In the genomic region with DNA sequence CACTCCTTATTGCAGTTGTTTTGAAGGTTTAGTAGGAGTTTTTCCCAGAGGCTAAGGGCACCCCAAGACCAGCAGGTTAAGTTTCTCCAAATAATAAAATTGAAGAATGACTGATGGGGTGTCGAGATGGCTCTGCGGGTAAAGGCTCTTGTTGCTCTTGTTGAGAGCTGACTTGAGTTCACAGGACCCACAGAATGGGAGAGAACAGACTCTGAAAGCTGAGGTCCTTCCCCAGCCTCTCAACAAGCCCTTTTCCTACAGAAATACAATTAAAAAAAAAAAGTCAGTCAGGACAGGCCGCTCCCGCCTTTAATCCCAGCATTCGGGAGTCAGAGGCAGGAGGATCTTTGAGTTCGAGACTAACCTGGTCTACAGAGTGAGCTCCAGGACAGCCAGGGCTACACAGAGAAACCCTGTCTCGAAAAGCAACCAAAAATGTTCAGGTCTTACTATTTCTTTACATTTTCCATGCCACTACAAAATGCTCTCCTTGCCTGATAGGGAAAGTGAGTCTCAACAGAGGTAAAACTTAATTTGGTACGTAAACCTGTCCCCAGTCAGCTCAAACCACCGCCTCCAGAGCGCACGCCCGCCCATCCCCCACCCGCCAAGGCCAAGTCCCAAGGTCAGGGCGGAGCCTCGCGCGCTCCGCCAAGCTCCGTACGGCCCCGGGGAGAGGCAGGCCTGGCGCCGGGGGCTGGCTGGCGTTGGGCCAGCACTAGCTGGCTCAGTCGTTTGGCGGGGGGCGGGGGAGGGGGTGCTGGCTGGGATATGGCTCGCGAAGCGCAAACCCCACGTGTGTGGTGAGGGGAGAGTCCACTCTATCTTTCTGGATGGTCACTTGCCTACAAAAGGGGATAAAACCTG, we compare ENCODE assay signal across 9 mouse cellular contexts. TPM values are rescaled to one million over a fixed set of nuclear protein-coding genes. Genes with fewer than 3 reads are reported as not detected.
DNase-seq lines count a peak whose midpoint lies in the region; ATAC-seq and TF ChIP-seq lines count a peak whose summit lies in the region.
"Had no signal": no experiment of that assay in that cellular context is flagged by ENCODE, and none has a peak within 500 bp of the region (broad histone marks: within the 10 kb centered on the region; RNA-seq: fewer than 3 reads in every experiment).

No protein-coding gene starts in this region.

- no peak overlapping the region for H3ac ChIP-seq in myocyte (ENCODE audit: control insufficient read depth, insufficient read length)

- peaks cover 7 to 30% of the 10 kb centered on the region in 2 experiments; a peak in 3 of 4 replicates for H3K4me1 ChIP-seq in ES-E14 (ENCODE audit: control insufficient read depth in 2 of 2, insufficient read depth in 2 of 2, low read length in 2 of 2, poor library complexity in 1 of 2)
- peaks cover 40% of the 10 kb centered on the region for H3K4me1 ChIP-seq in bone marrow macrophage, adult 2 months (ENCODE audit: control insufficient read depth, insufficient read depth, low read length)
- H3K4me1 ChIP-seq in forebrain, embryonic 11.5 days (replicated peaks; ENCODE audit: control insufficient read depth, insufficient read depth, low read length): peaks cover 40% of the 10 kb centered on the region
- peaks cover 26% of the 10 kb centered on the region for H3K4me1 ChIP-seq in hindbrain, embryonic 11.5 days (replicated peaks; ENCODE audit: control insufficient read depth, insufficient read depth, low read length)
- peaks cover 58% of the 10 kb centered on the region for H3K4me1 ChIP-seq in limb, embryonic 15.5 days

- no peaks in the 10 kb centered on the region for H3K9me3 ChIP-seq in ES-E14 (ENCODE audit: control insufficient read depth, insufficient read depth, low read depth, low read length)
- H3K9me3 ChIP-seq in forebrain, embryonic 11.5 days (ENCODE audit: control insufficient read depth, low read length): no peaks in the 10 kb centered on the region
- no peaks in the 10 kb centered on the region for H3K9me3 ChIP-seq in hindbrain, embryonic 11.5 days (ENCODE audit: control insufficient read depth, low read length)
- H3K9me3 ChIP-seq in limb, embryonic 15.5 days: no peaks in the 10 kb centered on the region

- H3K36me3 ChIP-seq in ES-E14 (ENCODE audit: control insufficient read depth, insufficient read depth, low read length, poor library complexity, severe bottlenecking) (no peaks in the 10 kb centered on the region), myocyte (ENCODE audit: control insufficient read depth, insufficient read depth) (no peaks in the 10 kb centered on the region)
- H3K36me3 ChIP-seq in forebrain, embryonic 11.5 days (ENCODE audit: control insufficient read depth, insufficient read depth, low read length): no peaks in the 10 kb centered on the region
- H3K36me3 ChIP-seq in hindbrain, embryonic 11.5 days (ENCODE audit: control insufficient read depth, insufficient read depth, low read length): no peaks in the 10 kb centered on the region
- H3K36me3 ChIP-seq in limb, embryonic 15.5 days: no peaks in the 10 kb centered on the region

- 0 out of 2 replicates have a peak, but pooled peaks have one; percentile 5 for ATAC-seq in forebrain, embryonic 11.5 days (replicated peaks; ENCODE audit: low FRiP score)
- ATAC-seq in hindbrain, embryonic 11.5 days (ENCODE audit: low FRiP score): no peak
- ATAC-seq in limb, embryonic 15.5 days (ENCODE audit: insufficient number of reproducible peaks, low FRiP score, low TSS enrichment, low read depth): no peak

- in situ Hi-C loops in ES-E14 (cut with MboI; ENCODE audit: low sequenced_read_pairs in 2 of 2, unreplicated experiment in 2 of 2): no loop called here

- intact Hi-C loops in left cerebral cortex, postnatal 25 days (cut with DNase I): no loop called here

- peak overlapping the region; percentile 62; the same call in 1 of the 2 replicates for H3K9ac ChIP-seq in ES-E14 (ENCODE audit: insufficient read depth, low read depth, low read length, poor library complexity, severe bottlenecking)
- H3K9ac ChIP-seq in forebrain, embryonic 11.5 days (ENCODE audit: low read length): peak overlapping the region; percentile 56
- H3K9ac ChIP-seq in hindbrain, embryonic 11.5 days (ENCODE audit: low read depth, low read length): peak overlapping the region; percentile 40; the same call in 1 of the 2 replicates
- H3K9ac ChIP-seq in limb, embryonic 15.5 days: 0 out of 2 replicates have a peak overlapping the region, but pooled peaks have one; percentile 17

- TF ChIP-seq CTCF in bone marrow macrophage, adult 2 months (IDR thresholded peaks at IDR 0.05; ENCODE audit: low read depth, low read length): no peak

- peak overlapping the region; percentile 74 for H3K27ac ChIP-seq in ES-E14 (ENCODE audit: insufficient read depth, low read depth, low read length, poor library complexity, severe bottlenecking)
- peak overlapping the region; percentile 32; the same call in 1 of the 2 replicates for H3K27ac ChIP-seq in bone marrow macrophage, adult 2 months (ENCODE audit: insufficient read depth, low read depth, low read length)
- peak overlapping the region; percentile 44 for H3K27ac ChIP-seq in forebrain, embryonic 11.5 days (ENCODE audit: low read depth, low read length)
- peak overlapping the region; percentile 68 for H3K27ac ChIP-seq in hindbrain, embryonic 11.5 days (ENCODE audit: low read depth, low read length)
- peak overlapping the region; percentile 98 for H3K27ac ChIP-seq in limb, embryonic 15.5 days

- no peaks in the 10 kb centered on the region for H3K27me3 ChIP-seq in forebrain, embryonic 11.5 days (ENCODE audit: control insufficient read depth, insufficient read depth, low read length)
- H3K27me3 ChIP-seq in hindbrain, embryonic 11.5 days (ENCODE audit: control insufficient read depth, insufficient read depth, low read length): no peaks in the 10 kb centered on the region
- no peaks in the 10 kb centered on the region for H3K27me3 ChIP-seq in limb, embryonic 15.5 days
- no peaks in the 10 kb centered on the region for H3K27me3 ChIP-seq in myocyte (ENCODE audit: control insufficient read depth, insufficient read depth, insufficient read length)

- WGBS in forebrain, embryonic 11.5 days: 7% methylated on average over 31 of the region's 31 CpGs
- 5% methylated on average over 31 of the region's 31 CpGs for WGBS in hindbrain, embryonic 11.5 days
- WGBS in limb, embryonic 15.5 days: 5% methylated on average over 31 of the region's 31 CpGs

- DNase-seq in ES-E14 (ENCODE audit: low read depth, low spot score): peak; percentile 71
- DNase-seq in forebrain, embryonic 11.5 days (ENCODE audit: low spot score): peak; percentile 89
- peak; percentile 84 for DNase-seq in hindbrain, embryonic 11.5 days (ENCODE audit: low spot score)
- DNase-seq in testis, postnatal 10 days (ENCODE audit: low spot score): peak; percentile 92
- no peak for DNase-seq in left cerebral cortex, postnatal 25 days (ENCODE audit: low spot score in 2 of 2)

- no peak for TF ChIP-seq POLR2A in bone marrow macrophage, adult 2 months (IDR thresholded peaks at IDR 0.05; ENCODE audit: borderline replicate concordance, low read depth, low read length)
- no peak for TF ChIP-seq POLR2A in myocyte (IDR thresholded peaks at IDR 0.05; ENCODE audit: insufficient read length, low read depth)

- H3K4me2 ChIP-seq in forebrain, embryonic 11.5 days (ENCODE audit: low read depth, low read length, severe bottlenecking): peak overlapping the region; percentile 48
- peak overlapping the region; percentile 50 for H3K4me2 ChIP-seq in hindbrain, embryonic 11.5 days (replicated peaks; ENCODE audit: low read depth, low read length)
- H3K4me2 ChIP-seq in limb, embryonic 15.5 days: peak overlapping the region; percentile 54
- peak overlapping the region; percentile 14 for H3K4me2 ChIP-seq in myocyte (ENCODE audit: low read depth)

- H3K4me3 ChIP-seq in ES-E14 (ENCODE audit: insufficient read depth in 1 of 2, low read depth in 1 of 2, low read length in 2 of 2, poor library complexity in 1 of 2, severe bottlenecking in 1 of 2) (peak overlapping the region; percentile 17 to 31; a peak in 2 of 4 replicates), myocyte (no peak overlapping the region)
- H3K4me3 ChIP-seq in bone marrow macrophage, adult 2 months (ENCODE audit: insufficient read depth, low read length): no peak overlapping the region
- peak overlapping the region; percentile 11; the same call in 1 of the 2 replicates for H3K4me3 ChIP-seq in forebrain, embryonic 11.5 days (ENCODE audit: low read depth, low read length)
- no peak overlapping the region; the same call in 1 of the 2 replicates for H3K4me3 ChIP-seq in hindbrain, embryonic 11.5 days (ENCODE audit: low read depth, low read length)
- H3K4me3 ChIP-seq in limb, embryonic 15.5 days: peak overlapping the region; percentile 23

- peaks cover 16% of the 10 kb centered on the region for H3K79me2 ChIP-seq in myocyte (ENCODE audit: control insufficient read depth, insufficient read depth)

RNA-seq across cellular contexts. Expression of gene Jund, which starts 2.5 kb away (rescaled TPM):
- 60.1 TPM in 2 replicates for total RNA-seq in ES-E14 (2012; rRNA removed)
- polyA plus RNA-seq in bone marrow macrophage, adult 2 months (2012; ENCODE audit: insufficient read depth, insufficient read length, missing spikeins): 102 and 111 TPM in 2 replicates
- 128 and 157 TPM in 2 replicates for polyA plus RNA-seq in forebrain, embryonic 11.5 days (2014; fragmentation: Nextera tagmentation; extraction: Ambion mirVana)
- polyA plus RNA-seq in hindbrain, embryonic 11.5 days (2014; fragmentation: Nextera tagmentation; extraction: Ambion mirVana): 126 and 137 TPM in 2 replicates
- polyA plus RNA-seq in limb, embryonic 15.5 days (2015; fragmentation: Nextera tagmentation; extraction: Ambion mirVana): 69.8 and 81.5 TPM in 2 replicates
- 246 TPM for polyA plus RNA-seq in myocyte (2012; fragmentation: generic; extraction: Trizol)
- total RNA-seq in left cerebral cortex, postnatal 25 days (2021): 100 to 1,000 TPM; 209 to 225 TPM

RNA-seq across cellular contexts. Expression of gene Iqcn, which starts 7.0 kb away (rescaled TPM):
- total RNA-seq in ES-E14 (2012; rRNA removed): 0.09 and 0.16 TPM in 2 replicates
- polyA plus RNA-seq in bone marrow macrophage, adult 2 months (2012; ENCODE audit: insufficient read depth, insufficient read length, missing spikeins): not detected in 2 replicates
- not detected in 2 replicates for polyA plus RNA-seq in forebrain, embryonic 11.5 days (2014; fragmentation: Nextera tagmentation; extraction: Ambion mirVana)
- polyA plus RNA-seq in hindbrain, embryonic 11.5 days (2014; fragmentation: Nextera tagmentation; extraction: Ambion mirVana): 0.03 and 0.14 TPM in 2 replicates
- 0.04 TPM in 2 replicates for polyA plus RNA-seq in limb, embryonic 15.5 days (2015; fragmentation: Nextera tagmentation; extraction: Ambion mirVana)
- 0.02 TPM for polyA plus RNA-seq in myocyte (2012; fragmentation: generic; extraction: Trizol)
- under 1 TPM; 0.18 to 0.30 TPM for total RNA-seq in left cerebral cortex, postnatal 25 days (2021)

RNA-seq across cellular contexts. Expression of gene Gm3336, which starts 22.1 kb away (rescaled TPM):
- 1.8 and 3.9 TPM in 2 replicates for total RNA-seq in ES-E14 (2012; rRNA removed)
- polyA plus RNA-seq in bone marrow macrophage, adult 2 months (2012; ENCODE audit: insufficient read depth, insufficient read length, missing spikeins): not detected in 2 replicates
- polyA plus RNA-seq in forebrain, embryonic 11.5 days (2014; fragmentation: Nextera tagmentation; extraction: Ambion mirVana): not detected in 2 replicates
- polyA plus RNA-seq in hindbrain, embryonic 11.5 days (2014; fragmentation: Nextera tagmentation; extraction: Ambion mirVana): not detected in 2 replicates
- not detected in 2 replicates for polyA plus RNA-seq in limb, embryonic 15.5 days (2015; fragmentation: Nextera tagmentation; extraction: Ambion mirVana)
- 0.23 TPM for polyA plus RNA-seq in myocyte (2012; fragmentation: generic; extraction: Trizol)
- total RNA-seq in left cerebral cortex, postnatal 25 days (2021): not detected
- total RNA-seq: gastrocnemius, postnatal 36 days had no signal

RNA-seq across cellular contexts. Expression of gene Lsm4, which starts 23.2 kb away (rescaled TPM):
- total RNA-seq in ES-E14 (2012; rRNA removed): 171 and 204 TPM in 2 replicates
- polyA plus RNA-seq in bone marrow macrophage, adult 2 months (2012; ENCODE audit: insufficient read depth, insufficient read length, missing spikeins): 62.3 and 65.9 TPM in 2 replicates
- 318 and 346 TPM in 2 replicates for polyA plus RNA-seq in forebrain, embryonic 11.5 days (2014; fragmentation: Nextera tagmentation; extraction: Ambion mirVana)
- 282 and 299 TPM in 2 replicates for polyA plus RNA-seq in hindbrain, embryonic 11.5 days (2014; fragmentation: Nextera tagmentation; extraction: Ambion mirVana)
- polyA plus RNA-seq in limb, embryonic 15.5 days (2015; fragmentation: Nextera tagmentation; extraction: Ambion mirVana): 199 and 201 TPM in 2 replicates
- 178 TPM for polyA plus RNA-seq in myocyte (2012; fragmentation: generic; extraction: Trizol)
- total RNA-seq in left cerebral cortex, postnatal 25 days (2021): 10 to 100 TPM; 62.9 to 63.5 TPM

RNA-seq across cellular contexts. Expression of gene Pde4c, which starts 27.3 kb away (rescaled TPM):
- 1.6 and 4.5 TPM in 2 replicates for total RNA-seq in ES-E14 (2012; rRNA removed)
- polyA plus RNA-seq in bone marrow macrophage, adult 2 months (2012; ENCODE audit: insufficient read depth, insufficient read length, missing spikeins): not detected in 2 replicates
- 0.13 and 0.37 TPM in 2 replicates for polyA plus RNA-seq in forebrain, embryonic 11.5 days (2014; fragmentation: Nextera tagmentation; extraction: Ambion mirVana)
- polyA plus RNA-seq in hindbrain, embryonic 11.5 days (2014; fragmentation: Nextera tagmentation; extraction: Ambion mirVana): 0.09 TPM in 1 of 2 replicates, not detected in the other
- 0.05 and 0.16 TPM in 2 replicates for polyA plus RNA-seq in limb, embryonic 15.5 days (2015; fragmentation: Nextera tagmentation; extraction: Ambion mirVana)
- polyA plus RNA-seq in myocyte (2012; fragmentation: generic; extraction: Trizol): 0.10 TPM
- total RNA-seq in left cerebral cortex, postnatal 25 days (2021): 1 to 10 TPM; 1.6 to 1.7 TPM

Comparison
In these comparisons a context has a peak if more than half of its experiments do, and no peak if none do; other contexts are left out.
1. DNase-seq: peak in ES-E14 (single experiment), forebrain, embryonic 11.5 days (single experiment), hindbrain, embryonic 11.5 days (single experiment) and testis, postnatal 10 days (single experiment); none in left cerebral cortex, postnatal 25 days (0 of 2).
2. H3K27ac ChIP-seq: peak in every context shown above with its lines; median percentile 98 in limb, embryonic 15.5 days; 74 in ES-E14; 68 in hindbrain, embryonic 11.5 days; 44 in forebrain, embryonic 11.5 days; 32 in bone marrow macrophage, adult 2 months.
3. H3K4me3 ChIP-seq: peak in ES-E14 (2 of 2), forebrain, embryonic 11.5 days (single experiment) and limb, embryonic 15.5 days (single experiment); none in bone marrow macrophage, adult 2 months (single experiment), hindbrain, embryonic 11.5 days (single experiment) and myocyte (single experiment).
4. Peak in every context shown above with its lines, with median percentiles within 50 percentile points of each other: H3K9ac ChIP-seq and H3K4me2 ChIP-seq.